Mouse (Mus musculus) kidney, adult 18-20 months (tissue): ENCODE data around the gene Mea1.

Experiments
- DNase-seq: peaks from one replicate; pipeline ENCODE4 v3.0.0; 2021

The Mea1 gene

DNA sequence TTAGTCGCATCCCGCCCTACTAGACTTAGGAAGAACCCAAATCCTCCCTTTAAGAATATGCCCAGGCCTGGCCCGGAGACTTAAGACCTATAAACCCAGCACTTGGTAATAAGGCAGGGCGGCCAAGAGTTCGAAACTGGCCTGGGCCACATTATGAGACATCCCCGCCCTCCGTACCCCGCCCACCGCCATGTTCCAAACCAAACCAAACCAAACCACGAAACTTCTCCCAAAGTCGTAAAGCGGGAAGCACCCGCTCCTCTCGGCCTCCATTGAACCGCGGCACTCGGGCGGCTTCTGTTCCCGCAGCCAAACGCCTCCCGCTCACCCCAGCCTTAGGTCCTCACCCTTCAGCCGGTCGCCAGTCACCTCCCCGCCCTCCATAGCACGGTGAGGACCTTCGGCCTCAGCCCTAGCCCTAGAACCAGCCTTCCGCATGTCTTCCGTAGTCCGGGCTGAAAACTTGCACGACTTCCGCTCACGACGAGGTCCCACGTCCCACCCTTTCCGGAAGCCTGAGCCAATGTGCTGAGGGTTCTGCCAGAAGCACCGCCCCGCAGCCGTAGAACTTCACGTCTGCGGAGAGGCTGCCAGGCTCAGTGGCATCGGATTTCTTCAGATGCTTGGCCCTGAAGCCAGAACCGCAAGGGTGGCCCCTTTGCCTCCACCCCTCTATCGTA lies 4.6 kb upstream of the Mea1 start, which contains the start of gene Rrp36:
Gene Rrp36 (minus strand): TSS at position 503 of the 680 bp plus-strand sequence.
- DNase-seq = peak; percentile 90

DNA sequence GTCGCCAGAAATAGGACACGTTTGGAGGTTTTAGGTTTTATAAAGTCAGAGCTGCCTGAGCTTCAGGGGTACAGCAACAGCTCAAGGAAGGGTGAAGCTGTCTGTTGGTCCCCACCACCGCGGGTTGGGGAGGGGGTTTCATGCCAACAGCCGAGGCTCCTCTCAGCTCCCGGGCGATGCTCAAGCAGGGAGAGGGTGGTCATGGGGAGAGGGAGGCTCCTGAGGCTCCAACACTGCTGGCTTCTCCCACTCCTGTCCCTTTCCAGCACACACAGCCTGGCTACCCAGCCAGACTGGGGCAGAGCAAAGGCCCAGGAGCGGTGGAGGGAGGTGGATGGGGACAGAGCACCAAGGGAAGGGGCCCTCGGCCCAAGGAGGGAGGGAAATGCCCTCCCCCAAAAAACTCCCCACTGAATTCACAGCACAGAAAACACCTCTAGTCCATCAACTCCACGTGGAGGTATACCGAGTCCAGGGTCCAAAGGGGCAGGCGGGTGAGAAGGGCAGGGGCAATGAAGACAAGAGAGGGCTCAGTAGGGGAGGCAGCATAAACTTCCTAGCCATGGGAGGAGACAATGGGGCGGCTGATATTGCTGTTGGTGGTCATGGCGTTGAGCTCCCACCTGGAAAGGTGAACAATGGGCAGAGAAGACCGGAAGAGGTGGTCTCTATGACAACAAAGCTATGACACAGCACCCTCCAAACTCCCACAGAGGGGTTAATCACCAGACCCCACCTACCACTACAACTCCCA lies 3.9 kb upstream of the Mea1 start:
- DNase-seq = no peak

- DNase-seq = no peak
Measured at GRCm38 (mm10) chr17:46678911-46679310, 318 bp downstream of the Mea1 start.

DNA sequence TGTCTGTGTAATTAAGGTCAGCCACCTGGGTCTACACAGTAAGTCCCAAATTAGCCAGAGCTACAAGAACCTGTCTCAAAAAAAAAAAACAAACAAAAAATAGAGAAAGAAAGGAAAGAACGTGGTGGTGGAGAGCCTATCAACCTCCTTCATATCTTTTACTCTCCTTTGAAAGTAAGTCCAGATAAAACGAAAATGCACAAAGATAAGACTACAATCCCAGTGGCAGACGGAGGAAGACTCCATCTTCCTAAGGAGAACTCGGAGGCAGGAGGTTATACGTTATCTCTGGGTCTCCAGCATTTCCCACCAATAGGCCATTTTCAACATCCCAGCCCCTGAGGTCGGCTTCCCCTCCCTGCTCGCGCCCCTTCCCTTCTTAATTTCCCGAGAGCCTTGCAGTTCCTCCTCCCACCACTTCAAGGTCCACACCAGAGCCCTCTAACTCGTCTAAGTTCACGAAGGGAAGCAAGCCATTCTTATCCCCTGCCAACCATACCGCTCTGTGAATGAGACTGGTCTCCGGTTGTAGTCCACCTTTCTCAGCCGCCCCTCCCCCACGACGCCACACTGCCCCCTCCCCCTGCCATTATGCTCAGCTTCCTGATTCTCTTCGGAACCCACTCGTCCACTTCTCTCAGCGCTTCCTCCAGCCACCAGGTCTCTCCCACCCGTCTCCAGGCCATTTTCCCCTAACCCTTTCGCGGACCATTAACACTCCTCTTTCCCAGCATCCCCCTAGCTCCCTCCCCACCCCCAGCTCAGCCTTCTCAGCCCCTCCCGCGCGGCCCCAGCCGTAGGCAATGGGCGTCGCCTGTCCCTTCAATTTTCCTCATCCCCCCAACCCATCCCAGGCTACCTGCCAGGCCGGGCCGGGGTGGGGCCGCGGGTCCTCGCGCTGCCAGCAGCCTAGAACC lies 1.5 kb downstream of the Mea1 start:
- DNase-seq = no peak

DNA sequence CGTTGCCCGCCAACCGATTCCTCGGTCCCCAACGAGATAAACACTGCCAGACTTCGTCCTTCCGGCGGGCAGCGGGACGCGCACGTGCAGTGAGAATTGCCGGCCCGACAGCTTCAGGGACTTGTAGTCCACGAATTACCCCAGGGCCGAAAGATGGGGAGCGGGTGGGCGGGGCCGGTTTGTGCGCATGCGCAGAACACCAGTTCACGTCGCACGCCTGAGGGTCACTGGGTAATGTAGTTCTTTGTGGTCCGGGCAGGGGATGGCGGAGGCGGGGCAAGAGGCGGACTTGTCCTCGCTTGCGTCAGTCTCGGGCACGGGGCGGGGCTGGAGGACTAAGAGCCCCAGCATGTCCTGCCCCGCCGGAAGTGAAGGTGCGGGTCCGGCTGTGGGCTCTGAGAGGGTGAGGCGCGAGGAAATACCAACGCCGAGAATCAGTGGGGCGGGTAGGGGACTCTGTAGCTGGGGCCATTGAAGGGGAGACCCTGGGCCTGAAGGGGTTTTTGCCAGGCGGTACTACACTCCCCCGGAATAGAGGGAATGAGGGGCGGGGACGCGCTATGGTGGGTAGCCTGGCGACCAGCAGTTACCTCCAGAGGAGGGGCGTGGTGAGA lies 2.3 kb downstream of the Mea1 start, which contains the start of gene Klhdc3:
Gene Klhdc3 (minus strand): TSS at position 155 of the 614 bp plus-strand sequence.
- DNase-seq = peak; percentile 97

DNA sequence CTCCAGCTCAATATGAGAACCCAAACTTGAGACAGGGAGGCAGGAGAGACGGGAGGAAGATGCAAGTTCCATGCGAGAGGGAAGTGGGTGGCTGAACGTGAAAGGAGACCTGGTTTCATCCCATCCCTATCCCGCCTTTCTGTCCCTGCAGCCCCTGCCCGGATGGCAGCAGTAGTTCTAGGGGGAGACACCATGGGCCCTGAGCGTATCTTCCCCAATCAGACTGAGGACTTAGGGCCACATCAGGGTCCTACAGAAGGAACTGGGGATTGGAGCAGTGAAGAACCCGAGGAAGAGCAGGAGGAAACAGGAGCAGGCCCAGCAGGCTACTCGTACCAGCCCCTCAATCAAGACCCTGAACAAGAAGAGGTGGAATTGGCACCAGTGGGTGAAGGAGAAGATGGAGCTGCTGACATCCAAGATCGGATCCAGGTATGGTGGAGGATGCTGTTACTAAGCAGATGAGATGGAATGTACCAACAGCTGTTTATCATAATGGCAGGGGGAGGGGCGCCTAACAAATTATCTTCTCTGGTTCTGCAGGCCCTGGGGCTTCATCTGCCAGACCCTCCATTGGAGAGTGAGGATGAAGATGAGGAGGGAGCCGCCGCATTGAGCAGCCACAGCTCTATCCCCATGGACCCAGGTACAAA lies 3.0 kb downstream of the Mea1 start:
- DNase-seq = no peak

- no peak for DNase-seq
Measured at GRCm38 (mm10) chr17:46682654-46683389, 4.2 kb downstream of the Mea1 start.

DNA sequence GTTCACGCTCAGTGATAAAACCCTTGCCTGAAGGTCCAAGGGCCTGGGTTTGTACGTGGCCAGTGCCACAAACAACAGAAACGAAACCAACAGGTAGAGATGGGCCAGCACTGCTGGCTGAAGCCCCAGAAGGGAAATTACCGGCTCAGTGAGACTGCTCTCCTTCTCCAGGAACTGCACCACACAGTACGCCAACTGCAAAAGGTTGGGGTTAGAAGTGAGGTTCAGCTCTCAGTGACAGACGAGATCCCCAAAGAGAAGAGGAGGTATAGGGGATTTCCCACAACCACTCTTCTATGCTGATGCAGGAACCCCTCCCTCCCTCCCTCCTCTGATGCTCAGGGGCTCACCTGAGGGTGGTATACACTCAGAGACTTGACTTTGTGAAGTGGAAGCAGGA lies 7.3 kb downstream of the Mea1 start:
- DNase-seq = no peak

- DNase-seq = no peak
Measured at GRCm38 (mm10) chr17:46690665-46691064, 12.1 kb downstream of the Mea1 start.

GRCm38 (mm10) chr17:46691390-46691789 lies 12.8 kb downstream of the Mea1 start:
- no peak for DNase-seq

DNA sequence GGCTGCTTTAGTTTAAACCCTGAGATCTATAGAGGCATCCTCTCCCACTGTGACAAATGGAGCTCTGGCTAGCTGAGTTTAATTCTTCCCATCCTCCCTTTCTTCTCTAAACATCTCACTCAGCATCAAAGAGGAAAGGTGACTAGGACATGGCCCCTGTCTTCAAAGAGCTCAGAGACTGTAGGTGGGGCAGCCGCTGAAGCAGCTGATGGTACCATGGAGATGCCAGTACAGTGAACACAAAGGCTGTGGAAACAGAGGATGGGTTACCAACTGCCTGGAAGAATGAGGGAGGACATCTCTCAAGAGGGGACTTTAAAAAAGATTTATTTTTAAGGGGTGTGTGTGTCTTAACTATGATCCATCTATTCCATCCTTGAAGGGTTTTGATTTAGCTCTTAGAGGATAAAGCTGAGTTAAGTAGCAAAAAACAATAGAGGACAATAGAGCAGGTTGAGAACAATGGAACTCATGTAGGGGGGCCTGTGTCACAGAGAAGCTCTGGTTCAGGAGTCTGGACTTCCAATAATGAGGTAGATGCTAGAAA lies 16.0 kb downstream of the Mea1 start:
- DNase-seq = no peak

DNA sequence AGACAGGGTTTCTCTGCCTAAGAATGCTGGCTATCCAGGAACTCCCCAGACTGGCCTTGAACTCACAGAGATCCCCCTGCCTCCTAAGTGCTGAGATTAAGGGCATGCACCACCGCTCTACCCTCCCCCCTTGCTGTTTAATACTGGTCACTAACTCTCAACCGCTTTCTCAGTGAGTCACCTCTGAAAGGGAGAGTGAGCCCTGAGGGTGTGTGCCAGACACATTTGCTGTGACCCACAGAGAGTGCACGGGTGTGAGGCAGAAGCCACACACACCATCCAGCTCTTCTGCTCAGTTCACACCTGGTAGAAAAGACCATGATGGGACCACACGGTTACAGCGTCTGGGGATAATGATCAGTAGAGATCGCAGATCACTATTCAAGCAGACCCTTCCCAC lies 19.9 kb downstream of the Mea1 start:
- no peak for DNase-seq

- DNase-seq = no peak
Measured at GRCm38 (mm10) chr17:46699245-46699644, 20.7 kb downstream of the Mea1 start.

- no peak for DNase-seq
Measured at GRCm38 (mm10) chr17:46699912-46700311, 21.3 kb downstream of the Mea1 start.

DNA sequence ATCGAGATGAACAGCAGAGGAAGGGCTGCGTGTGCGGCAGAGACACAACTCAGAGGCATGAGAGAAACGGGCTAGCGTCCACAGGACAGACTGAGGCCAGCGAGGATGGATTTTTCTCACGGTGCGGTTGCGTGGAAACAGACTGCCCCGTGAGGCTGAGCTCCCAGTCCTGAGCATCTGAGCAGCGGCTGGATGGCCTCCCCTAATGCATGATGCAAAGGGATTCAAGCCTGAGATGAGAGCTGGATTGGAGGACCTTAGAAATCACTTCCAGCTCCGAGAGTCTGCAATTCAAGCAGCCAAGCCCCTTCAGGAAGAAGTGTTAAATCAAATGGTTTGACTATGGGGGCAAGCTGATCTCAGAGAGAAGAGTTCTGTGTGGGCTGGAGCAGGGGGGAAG lies 22.9 kb downstream of the Mea1 start:
- DNase-seq = no peak

DNA sequence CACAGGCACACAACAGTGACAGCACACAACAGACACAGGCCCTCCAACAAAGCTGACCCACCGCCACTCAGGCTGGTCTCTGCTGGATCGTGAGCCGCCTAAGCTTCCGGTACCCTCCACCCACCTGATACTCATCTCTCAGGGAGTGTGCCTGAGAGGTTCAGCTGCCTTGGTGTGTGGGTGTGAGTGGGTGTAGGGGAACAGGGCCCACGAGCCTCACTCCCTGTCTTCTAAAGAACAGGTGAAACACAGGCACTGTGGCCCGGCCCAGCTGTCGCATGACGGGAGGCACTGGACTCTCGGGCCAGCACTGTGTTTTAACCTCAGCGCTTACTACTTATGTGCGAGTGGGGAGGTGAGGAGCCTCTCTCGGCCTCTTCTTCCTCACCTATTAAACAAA lies 23.5 kb downstream of the Mea1 start:
- DNase-seq = no peak

DNA sequence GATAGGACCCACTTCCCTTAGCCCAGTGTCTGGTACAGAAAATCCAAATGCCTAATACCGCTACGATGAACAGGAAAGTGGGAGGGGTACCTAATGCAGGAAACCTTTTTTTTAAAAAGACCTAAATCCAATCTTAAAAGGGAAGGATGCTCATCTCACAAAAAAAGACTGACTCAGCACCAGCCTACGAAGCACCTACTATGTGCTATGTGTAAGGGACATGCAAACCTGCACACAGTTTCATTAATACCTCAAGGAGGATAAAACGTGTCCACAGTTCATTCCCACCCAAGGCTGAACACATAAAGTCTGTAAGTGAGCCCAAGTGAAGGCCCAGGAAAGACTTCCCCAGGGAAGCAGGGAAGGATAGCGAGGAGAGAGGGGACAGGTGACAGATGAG lies 23.9 kb downstream of the Mea1 start:
- no peak for DNase-seq

DNA sequence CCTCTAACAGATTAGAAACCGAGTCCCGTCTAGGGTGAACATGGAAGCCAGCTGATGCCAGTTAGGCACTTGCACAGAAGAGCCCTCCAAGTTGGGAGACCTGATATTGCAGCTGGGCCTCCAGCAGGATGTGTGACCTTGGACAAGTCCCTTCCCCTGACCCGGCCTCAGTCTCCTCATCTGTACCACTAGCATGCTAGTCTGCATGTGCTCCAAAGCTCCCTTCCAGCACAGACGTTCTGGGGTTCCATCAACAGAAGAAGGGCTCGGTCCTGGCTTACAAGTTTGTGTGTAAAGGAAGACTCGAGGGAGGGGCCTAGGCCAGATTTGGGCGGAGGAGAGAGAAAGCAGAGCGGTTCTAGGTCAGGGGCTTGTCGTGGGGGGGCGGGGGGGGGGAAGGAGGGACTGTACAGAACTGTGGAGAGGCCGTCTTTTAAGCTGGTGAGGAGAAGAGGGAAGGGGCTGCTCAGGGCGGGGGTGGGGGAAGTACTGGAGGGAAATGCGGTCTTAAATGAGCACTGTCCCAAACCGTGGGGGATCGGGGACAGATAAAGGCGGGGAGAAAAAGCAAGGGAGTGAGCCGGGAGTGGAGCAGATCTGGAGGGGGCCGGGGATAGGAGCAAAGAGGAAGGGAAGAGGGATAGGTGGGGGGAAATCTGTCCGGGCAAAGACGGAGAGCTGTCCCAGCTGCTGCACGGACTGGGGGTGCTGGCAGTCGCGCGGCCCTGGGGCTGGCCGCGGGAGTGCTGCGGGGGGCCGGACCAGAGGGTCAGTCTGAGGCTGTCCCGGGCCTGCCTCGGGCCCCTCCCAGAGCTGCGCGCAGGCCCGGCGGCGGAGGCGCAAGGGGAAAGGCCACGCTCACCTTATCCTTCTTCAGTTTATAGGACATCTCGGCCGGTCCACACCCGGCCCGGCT lies 25.6 kb downstream of the Mea1 start:
- no peak for DNase-seq

DNA sequence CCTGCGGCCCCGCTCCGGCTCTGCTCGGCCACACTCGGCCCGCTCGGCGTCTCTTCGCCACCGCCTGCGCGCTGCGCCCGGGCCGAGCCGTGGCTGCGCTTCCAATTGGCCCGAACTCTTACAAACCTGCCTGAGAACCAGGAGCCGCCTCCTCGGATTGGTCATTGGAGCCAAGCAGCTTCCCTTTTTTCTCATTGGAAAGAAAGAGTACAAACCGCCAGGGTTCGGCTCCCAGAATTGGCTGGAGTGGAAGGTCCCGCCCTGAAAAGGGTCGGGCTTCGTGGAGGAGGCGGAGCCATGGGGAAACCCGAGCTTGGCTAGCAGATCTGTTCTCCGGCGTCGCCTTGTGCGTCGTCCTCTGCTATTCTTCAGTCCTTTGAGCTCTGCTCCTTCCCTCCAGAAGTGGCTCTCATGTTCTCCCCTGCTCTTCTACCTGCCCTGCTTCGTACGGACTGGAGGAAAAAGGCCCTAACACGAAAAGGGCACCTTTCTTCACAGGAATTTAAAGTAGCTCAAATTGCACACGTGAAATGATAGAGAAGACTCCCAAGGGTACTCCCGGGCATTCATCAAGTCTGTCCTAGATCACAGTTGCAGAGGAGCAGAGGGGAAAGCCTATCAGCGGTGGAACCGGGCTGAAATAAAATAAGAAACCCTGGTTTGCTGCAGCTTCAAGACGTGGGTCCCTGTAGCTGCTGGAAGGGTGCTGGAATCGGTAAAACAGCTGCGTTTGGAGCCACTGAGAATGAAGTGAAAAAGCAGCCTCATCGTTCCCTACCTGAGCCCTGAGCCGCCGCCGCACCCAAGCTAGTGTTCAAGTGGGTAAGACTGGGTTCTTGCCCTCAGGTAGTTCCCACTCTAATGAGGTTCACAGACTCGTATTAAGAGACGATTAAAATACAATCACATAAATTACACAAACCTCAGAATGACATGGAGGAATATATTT lies 26.6 kb downstream of the Mea1 start, which contains the start of gene Ppp2r5d:
Gene Ppp2r5d (minus strand): TSS at position 225 of the 949 bp plus-strand sequence.
- peak; percentile 97 for DNase-seq
